Mouse (Mus musculus) liver, embryonic 12.5 days (tissue): ENCODE data around the gene Eef1a1. TPM values are rescaled to one million over a fixed set of nuclear protein-coding genes. Genes with fewer than 3 reads are reported as not detected.
A peak's percentile ranks its signal among the peaks of the same experiment; 100 is the strongest.
"Not testable (repeated sequence)": the region's sequence is repeated elsewhere in the genome, so short reads cannot be mapped to it uniquely, and the experiment has no call there.

Experiments used
- ATAC-seq: fragments of 200-750 bp; cut with Nextera tagmentation; 2 replicates; pipeline ENCODE4 v1.8.0; 2017; ENCODE audit warnings: moderate number of reproducible peaks, mild to moderate bottlenecking, moderate library complexity
- H3K27ac ChIP-seq: fragments of 300-500 bp; sonication (generic); 2 replicates; pipeline ENCODE4 v1.5.1; 2016; ENCODE audit warnings: mild to moderate bottlenecking
- H3K27me3 ChIP-seq: fragments of 300-500 bp; sonication (generic); replicated peaks from 2 replicates; pipeline ENCODE4 v1.6.1; 2016; ENCODE audit warnings: mild to moderate bottlenecking, moderate library complexity
- H3K36me3 ChIP-seq: fragments of 300-500 bp; sonication (generic); 2 replicates; pipeline ENCODE4 v1.6.1; 2016; ENCODE audit warnings: mild to moderate bottlenecking, moderate library complexity
- H3K4me1 ChIP-seq: fragments of 300-500 bp; sonication (generic); 2 replicates; pipeline ENCODE4 v1.6.1; 2016
- H3K4me2 ChIP-seq: fragments of 300-500 bp; sonication (generic); 2 replicates; pipeline ENCODE4 v1.6.1; 2016; ENCODE audit warnings: mild to moderate bottlenecking, moderate library complexity
- H3K4me3 ChIP-seq: fragments of 300-500 bp; sonication (generic); 2 replicates; pipeline ENCODE4 v1.5.1; 2016; ENCODE audit warnings: mild to moderate bottlenecking, moderate library complexity
- H3K9ac ChIP-seq: fragments of 300-500 bp; sonication (generic); 2 replicates; pipeline ENCODE4 v1.6.1; 2016; ENCODE audit warnings: mild to moderate bottlenecking, moderate library complexity
- H3K9me3 ChIP-seq: fragments of 300-500 bp; sonication (generic); replicated peaks from 2 replicates; pipeline ENCODE4 v1.6.1; 2016; ENCODE audit warnings: mild to moderate bottlenecking, moderate library complexity
- WGBS: fragments of 180-500 bp; shearing (Covaris S2); methylation state at CpG from one replicate; pipeline ENCODE4 v1.1.7; 2016; ENCODE audit not compliant: insufficient replicate concordance; 5-methylcytosine and 5-hydroxymethylcytosine counted together
- polyA plus RNA-seq: library from polyadenylated mRNA; unstranded; fragments of >200 nt; fragmentation: Nextera tagmentation; extraction: Ambion mirVana; gene quantifications from 2 replicates; pipeline ENCODE4 v1.2.1, GENCODE M21; 2016

Eef1a1 gene
- polyA plus RNA-seq, 1 experiment from 2014 or later = 2,705 TPM

DNA sequence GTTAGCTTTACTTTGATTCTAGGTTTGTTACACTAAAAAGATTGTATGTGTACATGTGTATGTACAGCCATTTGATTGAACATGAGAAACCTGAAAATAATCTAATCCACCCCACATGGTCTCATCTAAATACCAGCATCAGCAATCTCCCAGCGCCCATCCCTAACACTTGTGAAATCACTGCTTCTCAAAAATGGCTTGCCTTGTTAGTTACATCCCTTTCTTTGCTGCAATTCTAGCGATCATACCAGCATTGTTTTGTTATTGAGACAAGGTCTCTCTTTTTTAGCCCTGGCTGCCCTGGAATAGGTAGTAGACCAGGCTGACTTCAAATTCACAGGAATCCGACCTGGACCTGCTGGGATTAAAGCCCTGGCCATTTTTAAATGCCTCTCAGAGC lies 6.6 kb downstream of the Eef1a1 start:
- H3K27ac ChIP-seq = peak overlapping the region; percentile 97
- H3K9ac ChIP-seq = peak overlapping the region; percentile 98
- H3K4me3 ChIP-seq = peak overlapping the region; percentile 82
- WGBS = 26% methylated on average over 3 of the region's 3 CpGs
- H3K27me3 ChIP-seq = no peaks in the 10 kb centered on the region
- no peaks in the 10 kb centered on the region for H3K9me3 ChIP-seq
- peaks cover 36% of the 10 kb centered on the region for H3K36me3 ChIP-seq
- H3K4me2 ChIP-seq = peak overlapping the region; percentile 76
- peaks cover 31% of the 10 kb centered on the region for H3K4me1 ChIP-seq
- ATAC-seq = no peak

- H3K36me3 ChIP-seq = peaks cover 43% of the 10 kb centered on the region
- peak; percentile 93 for ATAC-seq
- no peaks in the 10 kb centered on the region for H3K9me3 ChIP-seq
- no peaks in the 10 kb centered on the region for H3K27me3 ChIP-seq
- peaks cover 31% of the 10 kb centered on the region for H3K4me1 ChIP-seq
- WGBS = under 1% methylated on average over 70 of the region's 77 CpGs
- H3K27ac ChIP-seq = peak overlapping the region; percentile 97
- peak overlapping the region; percentile 82 for H3K4me3 ChIP-seq
- peak overlapping the region; percentile 76 for H3K4me2 ChIP-seq
- H3K9ac ChIP-seq = peak overlapping the region; percentile 98
Measured at GRCm38 (mm10) chr9:78481423-78482331, 7.3 kb downstream of the Eef1a1 start.

GRCm38 (mm10) chr9:78480706-78481358 lies 8.1 kb downstream of the Eef1a1 start:
- Histone ChIP-seq H3K4me1 (peaks cover 31% of the 10 kb centered on the region), H3K27me3 (no peaks in the 10 kb centered on the region), H3K27ac (peak overlapping the region; percentile 97), H3K9ac (peak overlapping the region; percentile 98), H3K4me3 (peak overlapping the region; percentile 82), H3K4me2 (peak overlapping the region; percentile 76), H3K9me3 (no peaks in the 10 kb centered on the region), H3K36me3 (peaks cover 51% of the 10 kb centered on the region)
- WGBS = under 1% methylated on average over 46 of the region's 46 CpGs
- ATAC-seq = peak; percentile 30

DNA sequence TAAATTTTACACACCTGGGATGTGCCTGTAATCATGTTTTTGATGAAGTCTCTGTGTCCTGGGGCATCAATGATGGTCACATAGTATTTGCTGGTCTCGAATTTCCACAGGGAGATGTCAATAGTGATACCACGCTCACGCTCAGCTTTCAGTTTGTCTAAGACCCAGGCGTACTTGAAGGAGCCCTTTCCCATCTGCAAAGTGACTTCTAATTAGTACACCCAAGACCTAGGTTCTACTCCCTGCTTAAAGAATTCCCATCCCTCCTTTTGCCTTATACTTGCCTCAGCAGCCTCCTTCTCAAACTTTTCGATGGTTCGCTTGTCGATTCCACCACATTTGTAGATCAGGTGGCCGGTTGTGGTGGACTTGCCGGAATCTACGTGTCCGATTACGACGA lies 8.7 kb downstream of the Eef1a1 start:
- H3K27ac ChIP-seq = peak overlapping the region; percentile 97
- H3K36me3 ChIP-seq = peaks cover 52% of the 10 kb centered on the region
- H3K9me3 ChIP-seq, H3K27me3 ChIP-seq, ATAC-seq: not testable (repeated sequence)
- peaks cover 31% of the 10 kb centered on the region for H3K4me1 ChIP-seq
- H3K9ac ChIP-seq = peak overlapping the region; percentile 98
- peak overlapping the region; percentile 82 for H3K4me3 ChIP-seq
- H3K4me2 ChIP-seq = peak overlapping the region; percentile 76
- WGBS = under 1% methylated on average over 13 of the region's 13 CpGs

DNA sequence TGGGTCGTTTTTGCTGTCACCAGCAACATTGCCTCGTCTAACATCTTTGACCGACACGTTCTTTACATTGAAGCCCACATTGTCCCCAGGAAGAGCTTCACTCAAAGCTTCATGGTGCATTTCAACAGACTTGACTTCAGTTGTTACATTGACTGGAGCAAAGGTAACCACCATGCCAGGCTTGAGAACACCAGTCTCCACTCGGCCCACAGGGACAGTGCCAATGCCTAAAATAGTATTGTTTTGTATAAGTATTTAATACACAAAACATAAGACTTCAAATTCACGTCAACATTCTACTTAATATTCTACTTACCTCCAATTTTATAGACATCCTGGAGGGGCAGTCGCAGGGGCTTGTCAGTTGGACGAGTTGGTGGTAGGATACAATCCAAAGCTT lies 9.6 kb downstream of the Eef1a1 start:
- 18% methylated on average over 8 of the region's 8 CpGs for WGBS
- peak overlapping the region; percentile 98 for H3K9ac ChIP-seq
- not testable (repeated sequence) for ATAC-seq, H3K9me3 ChIP-seq, H3K27me3 ChIP-seq
- H3K36me3 ChIP-seq = peaks cover 62% of the 10 kb centered on the region
- peak overlapping the region; percentile 82 for H3K4me3 ChIP-seq
- peak overlapping the region; percentile 76 for H3K4me2 ChIP-seq
- peaks cover 31% of the 10 kb centered on the region for H3K4me1 ChIP-seq
- H3K27ac ChIP-seq = peak overlapping the region; percentile 97

- H3K9me3 ChIP-seq, ATAC-seq, H3K27me3 ChIP-seq, H3K9ac ChIP-seq: not testable (repeated sequence)
- peak overlapping the region; percentile 15; the same call in 1 of the 2 replicates for H3K4me3 ChIP-seq
- peaks cover 74% of the 10 kb centered on the region for H3K36me3 ChIP-seq
- WGBS = 62% methylated on average over 1 of the region's 1 CpGs
- H3K4me1 ChIP-seq = peaks cover 29% of the 10 kb centered on the region
- peak overlapping the region; percentile 24; the same call in 1 of the 2 replicates for H3K4me2 ChIP-seq
- H3K27ac ChIP-seq = peak overlapping the region; percentile 71
Measured at GRCm38 (mm10) chr9:78478009-78478605, 10.8 kb downstream of the Eef1a1 start.

DNA sequence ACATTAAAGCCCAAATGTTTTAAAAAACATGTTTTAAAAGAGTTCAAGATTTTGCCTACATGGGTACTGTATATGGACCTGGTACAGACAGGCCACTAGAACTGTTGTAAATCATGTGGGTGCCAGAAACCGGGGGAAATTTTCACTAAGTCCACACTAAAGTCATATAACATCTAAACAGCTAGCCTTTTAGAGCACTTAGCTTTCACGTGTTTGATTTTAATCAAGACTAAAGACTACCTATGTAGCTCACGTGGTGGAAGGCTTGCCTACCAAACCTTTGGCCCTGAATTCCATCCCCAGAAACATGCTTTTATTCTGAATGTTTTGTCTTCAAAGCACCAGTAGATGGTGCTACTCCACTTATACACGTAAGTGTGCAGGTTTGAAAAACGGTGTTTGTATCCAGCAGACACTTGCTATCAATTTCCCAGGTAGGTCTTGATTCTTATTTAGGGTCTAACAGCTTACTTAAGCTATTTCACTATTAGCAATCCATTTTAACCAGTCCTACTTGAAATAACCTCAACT lies 11.9 kb downstream of the Eef1a1 start:
- H3K27ac ChIP-seq = peak overlapping the region; percentile 71
- H3K36me3 ChIP-seq = peaks cover 84% of the 10 kb centered on the region
- no peaks in the 10 kb centered on the region for H3K27me3 ChIP-seq
- H3K4me2 ChIP-seq = no peak overlapping the region
- peaks cover 19% of the 10 kb centered on the region for H3K4me1 ChIP-seq
- H3K9ac ChIP-seq = no peak overlapping the region
- ATAC-seq = peak; percentile 1
- 2% methylated on average over 5 of the region's 5 CpGs for WGBS
- H3K4me3 ChIP-seq = no peak overlapping the region
- H3K9me3 ChIP-seq = no peaks in the 10 kb centered on the region

GRCm38 (mm10) chr9:78476531-78477020 lies 12.4 kb downstream of the Eef1a1 start:
- Histone ChIP-seq H3K9me3 (no peaks in the 10 kb centered on the region), H3K36me3 (peaks cover 89% of the 10 kb centered on the region), H3K4me1 (peaks cover 16% of the 10 kb centered on the region), H3K4me3 (no peak overlapping the region), H3K27ac (peak overlapping the region; percentile 71), H3K4me2 (no peak overlapping the region), H3K9ac (no peak overlapping the region), H3K27me3 (no peaks in the 10 kb centered on the region)
- 8% methylated on average over 1 of the region's 1 CpGs for WGBS
- peak; percentile 46 for ATAC-seq

DNA sequence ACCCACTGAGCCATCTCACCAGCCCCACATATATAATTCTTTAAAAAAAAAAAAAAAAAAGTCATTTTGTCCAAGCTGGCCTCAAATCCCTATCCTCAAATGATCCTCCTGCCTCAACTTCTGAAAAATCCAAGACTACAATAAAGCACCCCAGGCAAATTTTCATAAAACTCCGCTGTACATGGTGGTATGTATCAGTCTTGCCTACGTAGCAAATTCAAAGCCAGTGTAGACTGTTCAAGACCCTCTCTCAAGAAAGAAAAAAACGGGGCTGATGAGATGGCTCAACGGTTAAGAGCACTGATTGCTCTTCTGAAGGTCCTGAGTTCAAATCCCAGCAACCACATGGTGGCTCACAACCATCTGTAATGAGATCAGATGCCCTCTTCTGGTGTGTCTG lies 13.1 kb downstream of the Eef1a1 start:
- Histone ChIP-seq H3K4me3 (no peak overlapping the region), H3K9me3 (no peaks in the 10 kb centered on the region), H3K27me3 (no peaks in the 10 kb centered on the region), H3K9ac (no peak overlapping the region), H3K27ac (no peak overlapping the region), H3K4me1 (peaks cover 16% of the 10 kb centered on the region), H3K36me3 (peaks cover 91% of the 10 kb centered on the region), H3K4me2 (no peak overlapping the region)
- WGBS = 74% methylated on average over 4 of the region's 4 CpGs
- no peak for ATAC-seq

DNA sequence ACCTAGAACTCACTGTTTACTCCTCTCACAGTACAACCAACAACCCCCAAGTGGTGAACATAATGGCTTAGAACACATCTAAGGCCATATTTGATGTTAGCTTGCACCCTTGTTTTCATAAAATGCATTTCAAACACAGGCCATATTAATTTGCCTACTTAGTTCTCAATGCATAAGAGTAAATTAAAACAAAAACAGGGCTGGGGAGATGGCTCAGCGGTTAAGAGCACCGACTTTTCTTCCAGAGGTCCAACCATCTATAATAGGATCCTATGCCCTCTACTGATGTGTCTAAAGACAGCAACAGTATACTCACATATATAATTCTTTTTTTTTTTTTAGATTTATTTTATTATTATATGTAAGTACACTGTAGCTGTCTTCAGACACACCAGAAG lies 13.6 kb downstream of the Eef1a1 start:
- Histone ChIP-seq H3K9me3 (no peaks in the 10 kb centered on the region), H3K36me3 (peaks cover 91% of the 10 kb centered on the region), H3K4me3 (no peak overlapping the region), H3K4me1 (peaks cover 16% of the 10 kb centered on the region), H3K27ac (no peak overlapping the region), H3K27me3 (no peaks in the 10 kb centered on the region), H3K9ac (no peak overlapping the region), H3K4me2 (no peak overlapping the region)
- no peak for ATAC-seq
- 83% methylated on average over 2 of the region's 2 CpGs for WGBS

GRCm38 (mm10) chr9:78474771-78475382 lies 14.1 kb downstream of the Eef1a1 start:
- Histone ChIP-seq H3K4me1 (peaks cover 16% of the 10 kb centered on the region), H3K4me3 (no peak overlapping the region), H3K27me3 (no peaks in the 10 kb centered on the region), H3K27ac (no peak overlapping the region), H3K4me2 (no peak overlapping the region), H3K36me3 (peaks cover 91% of the 10 kb centered on the region), H3K9ac (no peak overlapping the region), H3K9me3 (no peaks in the 10 kb centered on the region)
- WGBS = 79% methylated on average over 5 of the region's 5 CpGs
- ATAC-seq = no peak
